ENCODE assay signal across 15 mouse cellular contexts in genomic region chr9:61111206-61111605, GRCm38 (mm10).
A peak's percentile ranks its signal among the peaks of the same experiment; 100 is the strongest.
DNase-seq lines count a peak whose midpoint lies in the region; ATAC-seq lines count a peak whose summit lies in the region.
"Had no signal": no experiment of that assay in that cellular context is flagged by ENCODE, and none has a peak within 500 bp of the region (broad histone marks: within the 10 kb centered on the region; RNA-seq: fewer than 3 reads in every experiment).

No protein-coding gene starts in this region.

- peak; percentile 64 to 76 for DNase-seq in cerebellum, postnatal 10 days
- no peak for DNase-seq in cerebellum, postnatal 25 days
- DNase-seq in hindbrain, embryonic 14.5 days (ENCODE audit: low spot score) = no peak
- no peak for DNase-seq in adrenal gland, postnatal 25 days
- no peak for DNase-seq in layer of hippocampus, adult 11-12 months (ENCODE audit: low spot score)
- no peak for DNase-seq in left cerebral cortex, adult 11 months (ENCODE audit: low spot score)
- DNase-seq: cerebellum, adult 11-12 months; heart, postnatal 10 days; kidney, postnatal 25 days; right cerebral cortex, adult 18-20 months had no signal

- peaks cover 42% of the 10 kb centered on the region for H3K27me3 ChIP-seq in embryonic facial prominence, embryonic 15.5 days
- peaks cover 4% of the 10 kb centered on the region; the same call in 1 of the 2 replicates for H3K27me3 ChIP-seq in hindbrain, embryonic 14.5 days (ENCODE audit: control insufficient read depth, insufficient read depth, low read length)
- H3K27me3 ChIP-seq in midbrain, embryonic 16.5 days (ENCODE audit: control insufficient read depth, insufficient read depth, low read depth, low read length) = no peaks in the 10 kb centered on the region

- H3K4me1 ChIP-seq in embryonic facial prominence, embryonic 15.5 days = peaks cover 12% of the 10 kb centered on the region; the same call in 1 of the 2 replicates
- peaks cover 33% of the 10 kb centered on the region for H3K4me1 ChIP-seq in hindbrain, embryonic 14.5 days (replicated peaks; ENCODE audit: control insufficient read depth, insufficient read depth, low read length)
- peaks cover 22% of the 10 kb centered on the region for H3K4me1 ChIP-seq in midbrain, embryonic 16.5 days (ENCODE audit: control insufficient read depth, insufficient read depth, low read length)

- 0 out of 2 replicates have a peak overlapping the region, but pooled peaks have one; percentile 10 for H3K4me2 ChIP-seq in embryonic facial prominence, embryonic 15.5 days (replicated peaks)
- H3K4me2 ChIP-seq in hindbrain, embryonic 14.5 days (replicated peaks) = peak overlapping the region; percentile 40
- H3K4me2 ChIP-seq in midbrain, embryonic 16.5 days (ENCODE audit: low read length) = peak overlapping the region; percentile 23; the same call in 1 of the 2 replicates
- H3K4me2 ChIP-seq: liver, embryonic 11.5 days had no signal

- ATAC-seq in embryonic facial prominence, embryonic 15.5 days (ENCODE audit: insufficient number of reproducible peaks, low FRiP score, low TSS enrichment, low read depth) = no peak
- peak; percentile 59 for ATAC-seq in hindbrain, embryonic 14.5 days (ENCODE audit: low FRiP score)
- ATAC-seq in midbrain, embryonic 16.5 days = peak; percentile 69
- ATAC-seq: intestine, postnatal 0 days had no signal

- H3K9ac ChIP-seq in embryonic facial prominence, embryonic 15.5 days = no peak overlapping the region
- no peak overlapping the region; the same call in 1 of the 2 replicates for H3K9ac ChIP-seq in hindbrain, embryonic 14.5 days
- peak overlapping the region; percentile 16; the same call in 1 of the 2 replicates for H3K9ac ChIP-seq in midbrain, embryonic 16.5 days (ENCODE audit: low read depth, low read length)

- H3K9me3 ChIP-seq in embryonic facial prominence, embryonic 15.5 days (replicated peaks) = no peaks in the 10 kb centered on the region
- no peaks in the 10 kb centered on the region for H3K9me3 ChIP-seq in hindbrain, embryonic 14.5 days (ENCODE audit: control insufficient read depth, low read length)
- no peaks in the 10 kb centered on the region for H3K9me3 ChIP-seq in midbrain, embryonic 16.5 days (replicated peaks; ENCODE audit: control insufficient read depth, low read length, poor library complexity, severe bottlenecking)

- no peak overlapping the region for H3K27ac ChIP-seq in embryonic facial prominence, embryonic 15.5 days (replicated peaks)
- peak overlapping the region; percentile 65 for H3K27ac ChIP-seq in hindbrain, embryonic 14.5 days
- H3K27ac ChIP-seq in midbrain, embryonic 16.5 days (ENCODE audit: low read length) = peak overlapping the region; percentile 69

- H3K36me3 ChIP-seq in embryonic facial prominence, embryonic 15.5 days = no peaks in the 10 kb centered on the region
- no peaks in the 10 kb centered on the region for H3K36me3 ChIP-seq in hindbrain, embryonic 14.5 days (replicated peaks; ENCODE audit: control insufficient read depth, insufficient read depth)
- H3K36me3 ChIP-seq in midbrain, embryonic 16.5 days (ENCODE audit: control insufficient read depth, insufficient read depth, low read length) = no peaks in the 10 kb centered on the region

- 40% methylated on average over 7 of the region's 7 CpGs for WGBS in embryonic facial prominence, embryonic 15.5 days
- WGBS in hindbrain, embryonic 14.5 days = 16% methylated on average over 7 of the region's 7 CpGs
- 21% methylated on average over 7 of the region's 7 CpGs for WGBS in midbrain, embryonic 16.5 days

- no peak overlapping the region for H3K4me3 ChIP-seq in embryonic facial prominence, embryonic 15.5 days (replicated peaks)
- no peak overlapping the region for H3K4me3 ChIP-seq in hindbrain, embryonic 14.5 days (replicated peaks; ENCODE audit: low read length)
- no peak overlapping the region for H3K4me3 ChIP-seq in midbrain, embryonic 16.5 days (ENCODE audit: low read depth, low read length)
- H3K4me3 ChIP-seq: myocyte had no signal

Comparison
In these comparisons a context has a peak if more than half of its experiments do, and no peak if none do; other contexts are left out.
1. DNase-seq: peak in cerebellum, postnatal 10 days (2 of 2); none in cerebellum, postnatal 25 days (0 of 2), hindbrain, embryonic 14.5 days (single experiment), adrenal gland, postnatal 25 days (single experiment), layer of hippocampus, adult 11-12 months (single experiment) and left cerebral cortex, adult 11 months (single experiment).
2. Peak in every context shown above with its lines, with median percentiles within 50 percentile points of each other: H3K4me2 ChIP-seq.